Mouse (Mus musculus) bone marrow, adult 2 months (tissue): ENCODE measurements around the gene Nop2.

ENCODE experiments used
- CTCF ChIP-seq: fragments of 200-500 bp; IDR thresholded peaks from 2 replicates; pipeline ENCODE4 v1.5.1; 2011; ENCODE audit warnings: low read length, control low read depth; ENCODE audit not compliant: control insufficient read depth, insufficient read depth
- POLR2A ChIP-seq: fragments of 200-500 bp; IDR thresholded peaks from 2 replicates; pipeline ENCODE4 v1.6.1; 2011; ENCODE audit warnings: low read depth, mild to moderate bottlenecking, control low read depth, low read length, borderline replicate concordance; ENCODE audit not compliant: control insufficient read depth

- TF ChIP-seq CTCF (no peak), POLR2A (no peak)
These were observed 761 bp downstream of the Nop2 start for GRCm38 (mm10) chr6:125132470-125132869.
